Mouse (Mus musculus) cerebellum, adult 11 months (tissue): Measurements from ENCODE around the gene Dlg3.

ENCODE experiments used
- DNase-seq: peaks from one replicate; pipeline ENCODE4 v3.0.0; 2022

The Dlg3 gene

DNA sequence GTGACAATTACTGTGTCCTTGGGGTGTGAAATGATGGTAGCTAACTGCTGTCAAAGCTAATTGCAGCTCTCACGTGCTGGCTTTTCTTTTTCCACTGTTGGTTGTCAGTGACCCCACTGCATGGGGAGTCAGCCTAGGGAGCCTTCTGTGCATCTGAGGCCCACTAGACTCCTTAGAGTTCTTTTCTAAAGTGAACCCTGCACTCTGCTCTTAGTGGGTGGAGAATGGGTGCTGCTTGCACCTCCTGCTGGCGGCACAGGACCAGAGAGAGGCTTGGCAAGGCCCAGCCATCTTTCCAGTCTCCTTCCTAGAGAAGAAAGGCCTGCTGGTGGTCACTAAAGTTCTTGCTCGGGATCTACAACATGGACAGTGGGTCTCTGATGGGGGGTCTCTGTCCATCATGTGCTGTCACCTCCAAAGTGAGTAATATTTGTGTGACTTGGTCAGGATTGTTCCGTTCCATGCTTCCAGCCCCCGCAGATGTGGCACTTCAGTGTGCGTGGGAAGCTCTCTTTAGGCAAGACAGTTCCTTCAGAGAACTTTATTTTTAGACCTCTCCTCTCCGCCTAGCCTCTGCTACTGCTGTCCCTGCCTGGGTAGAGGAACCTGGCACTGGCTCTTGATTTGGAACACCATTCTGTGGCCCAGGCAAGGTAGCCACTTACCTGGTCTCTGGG lies 30.5 kb downstream of the Dlg3 start:
- no peak for DNase-seq

DNA sequence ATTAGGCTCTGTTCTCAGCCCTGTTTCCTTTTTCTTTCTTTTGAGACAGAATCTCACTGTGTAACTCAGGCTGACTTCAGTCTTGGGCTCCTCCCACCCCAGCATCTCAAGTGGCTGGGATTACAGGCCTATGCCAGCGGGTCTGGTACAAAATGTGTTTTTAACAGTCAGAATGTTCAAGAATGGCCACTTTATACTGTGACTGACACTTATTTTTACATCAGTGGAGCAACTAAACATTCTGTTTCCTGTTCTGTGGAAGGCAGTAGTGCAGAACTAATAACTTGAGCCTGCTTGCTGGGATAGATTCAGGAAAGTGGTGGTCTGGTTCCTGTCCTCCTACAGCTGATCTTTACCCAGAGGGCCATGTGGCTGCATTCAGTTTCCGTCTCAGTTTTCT lies 33.1 kb downstream of the Dlg3 start:
- DNase-seq = no peak

GRCm38 (mm10) chrX:100802034-100802433 lies 34.5 kb downstream of the Dlg3 start:
- DNase-seq = no peak

DNA sequence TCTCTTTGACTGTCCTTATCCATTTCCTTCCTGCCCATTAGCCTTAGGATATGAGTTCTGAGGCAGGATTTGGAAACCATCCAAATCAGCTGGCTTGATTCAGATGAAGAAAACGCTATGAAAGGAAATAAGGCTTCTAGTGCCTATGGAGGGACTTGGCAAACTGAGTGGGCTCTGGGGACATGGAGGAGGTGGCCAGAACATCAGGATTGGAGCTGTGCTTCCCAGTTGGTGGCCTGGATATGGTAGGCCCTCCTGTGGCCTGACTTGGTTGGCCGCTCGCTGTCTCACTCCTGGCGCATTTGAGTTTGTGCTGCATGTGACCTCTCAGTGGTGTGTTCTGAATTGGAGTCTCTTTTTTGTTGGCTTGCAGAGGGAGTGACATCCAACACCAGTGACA lies 43.6 kb downstream of the Dlg3 start:
- no peak for DNase-seq

DNA sequence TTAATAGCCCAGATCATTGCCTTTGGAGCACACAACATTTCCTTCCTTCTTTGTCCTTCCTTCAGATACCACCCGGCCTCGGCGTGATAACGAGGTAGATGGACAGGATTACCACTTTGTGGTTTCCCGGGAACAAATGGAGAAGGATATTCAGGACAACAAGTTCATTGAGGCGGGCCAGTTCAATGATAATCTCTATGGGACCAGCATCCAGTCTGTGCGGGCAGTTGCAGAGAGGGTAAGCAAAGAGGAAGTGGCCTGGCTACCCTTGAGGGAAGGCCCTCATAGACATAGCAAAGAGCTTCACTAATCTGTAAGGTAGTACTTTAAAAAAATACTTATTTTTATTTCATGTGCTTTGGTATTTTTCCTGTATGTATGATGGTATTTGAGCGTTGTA lies 46.6 kb downstream of the Dlg3 start:
- no peak for DNase-seq

- DNase-seq = peak; percentile 69
Measured at GRCm38 (mm10) chrX:100815766-100816165, 48.2 kb downstream of the Dlg3 start.

- DNase-seq = no peak
Measured at GRCm38 (mm10) chrX:100818681-100819080, 51.2 kb downstream of the Dlg3 start.

GRCm38 (mm10) chrX:100821149-100821548 lies 53.6 kb downstream of the Dlg3 start:
- DNase-seq = no peak

DNA sequence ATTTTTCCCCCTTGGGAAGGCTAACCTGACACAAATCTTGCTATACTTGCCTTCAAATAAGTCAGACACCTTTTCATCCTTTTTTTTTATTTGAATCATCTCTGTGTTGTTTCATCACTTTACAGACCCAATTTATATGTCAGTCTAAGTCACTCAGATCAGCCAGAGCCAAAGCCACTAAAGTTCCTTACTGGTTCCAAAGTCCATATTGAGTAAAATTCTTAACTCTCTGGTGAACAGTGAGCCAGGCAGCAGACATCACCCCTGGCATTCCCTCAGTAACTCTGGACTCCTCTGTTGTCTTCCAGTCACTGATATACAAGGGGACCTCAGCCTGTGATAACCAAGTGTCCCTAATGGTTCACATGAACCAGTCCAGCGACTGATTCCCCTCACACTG lies 58.0 kb downstream of the Dlg3 start:
- no peak for DNase-seq

DNA sequence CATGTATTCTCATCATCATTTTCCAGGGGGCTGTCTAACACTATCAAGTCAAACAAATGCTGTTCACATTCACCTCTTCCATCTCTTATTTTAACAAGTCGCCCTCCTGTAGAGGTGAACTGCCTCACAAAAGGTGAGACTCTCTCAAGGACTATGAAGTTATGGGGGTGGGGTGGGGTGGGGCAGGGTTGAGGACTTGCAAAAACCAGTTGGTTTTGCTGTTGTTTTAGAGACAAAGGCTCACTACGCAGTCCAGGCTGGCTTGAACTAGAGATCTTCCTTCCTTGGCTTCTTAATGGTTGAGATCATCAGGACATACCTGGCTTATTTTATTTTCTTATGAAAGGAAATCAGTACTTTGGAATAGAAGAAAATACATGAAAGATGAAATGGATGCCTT lies 65.3 kb downstream of the Dlg3 start:
- no peak for DNase-seq

DNA sequence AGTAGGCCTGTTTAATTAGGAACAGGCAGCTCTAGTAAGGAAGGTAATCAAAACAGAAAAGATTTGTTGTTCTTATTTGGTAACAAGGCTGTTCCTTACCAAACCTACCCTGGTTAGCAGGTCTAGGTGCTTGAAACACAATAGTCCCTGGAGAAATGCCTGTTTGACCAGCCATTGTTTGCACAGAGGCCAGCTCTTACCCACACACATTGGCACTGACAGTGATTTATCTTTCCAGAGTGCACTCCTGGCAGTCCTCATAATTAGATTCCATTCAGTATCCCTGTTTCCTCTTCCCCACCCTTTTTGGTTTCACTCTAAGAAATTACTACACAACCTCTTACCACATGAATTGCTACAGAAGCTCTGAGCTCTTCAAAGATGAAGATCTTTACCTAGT lies 71.7 kb downstream of the Dlg3 start:
- no peak for DNase-seq
